Mouse (Mus musculus): Measurements from ENCODE around the gene Cers3. TPM values are rescaled to one million over a fixed set of nuclear protein-coding genes. Genes with fewer than 3 reads are reported as not detected.

Gene Cers3
- total and polyA plus RNA-seq, 2 experiments from 2014 or later = 0.37 to 0.53 TPM

- Histone ChIP-seq H3K36me3 (ENCODE audit: insufficient read depth, low read length) (no peaks in the 10 kb centered on the region), H3K4me1 (ENCODE audit: insufficient read depth, low read length) (no peaks in the 10 kb centered on the region), H3K9ac (replicated peaks; ENCODE audit: low read length) (no peak overlapping the region), H3K4me3 (ENCODE audit: low read length) (no peak overlapping the region), H3K4me2 (ENCODE audit: low read depth, low read length) (no peak overlapping the region), H3K27ac (no peak overlapping the region), H3K27me3 (ENCODE audit: insufficient read depth, low read length) (no peaks in the 10 kb centered on the region), H3K9me3 (ENCODE audit: low read length) (no peaks in the 10 kb centered on the region)
- WGBS = 79% methylated on average over 3 of the region's 3 CpGs
- TF ChIP-seq CTCF (IDR thresholded peaks at IDR 0.05; ENCODE audit: low read depth) = no peak
- ATAC-seq (no peak), DNase-seq (ENCODE audit: low spot score) (no peak)
These were observed 27.4 kb downstream of the Cers3 start for GRCm38 (mm10) chr7:66770706-66771105.

GRCm38 (mm10) chr7:66771252-66771651, 27.9 kb downstream of the Cers3 start:
- no peak for TF ChIP-seq CTCF (IDR thresholded peaks at IDR 0.05; ENCODE audit: low read depth)
- no peaks in the 10 kb centered on the region for H3K4me1 ChIP-seq (ENCODE audit: insufficient read depth, low read length)
- H3K4me2 ChIP-seq (ENCODE audit: low read depth, low read length) = no peak overlapping the region
- ATAC-seq (no peak), DNase-seq (ENCODE audit: low spot score) (no peak)
- 88% methylated on average over 6 of the region's 6 CpGs for WGBS
- no peak overlapping the region for H3K9ac ChIP-seq (replicated peaks; ENCODE audit: low read length)
- H3K4me3 ChIP-seq (ENCODE audit: low read length) = no peak overlapping the region
- H3K36me3 ChIP-seq (ENCODE audit: insufficient read depth, low read length) = no peaks in the 10 kb centered on the region
- no peaks in the 10 kb centered on the region for H3K27me3 ChIP-seq (ENCODE audit: insufficient read depth, low read length)
- no peaks in the 10 kb centered on the region for H3K9me3 ChIP-seq (ENCODE audit: low read length)
- H3K27ac ChIP-seq = no peak overlapping the region

- Histone ChIP-seq H3K9me3 (ENCODE audit: low read length) (no peaks in the 10 kb centered on the region), H3K27ac (no peak overlapping the region), H3K36me3 (ENCODE audit: insufficient read depth, low read length) (no peaks in the 10 kb centered on the region), H3K4me2 (ENCODE audit: low read depth, low read length) (no peak overlapping the region), H3K4me3 (ENCODE audit: low read length) (no peak overlapping the region), H3K4me1 (ENCODE audit: insufficient read depth, low read length) (no peaks in the 10 kb centered on the region), H3K9ac (replicated peaks; ENCODE audit: low read length) (no peak overlapping the region), H3K27me3 (ENCODE audit: insufficient read depth, low read length) (no peaks in the 10 kb centered on the region)
- 51% methylated on average over 2 of the region's 2 CpGs for WGBS
- no peak for DNase-seq (ENCODE audit: low spot score)
- ATAC-seq = no peak
- TF ChIP-seq CTCF (IDR thresholded peaks at IDR 0.05; ENCODE audit: low read depth) = no peak
These were observed 36.1 kb downstream of the Cers3 start for GRCm38 (mm10) chr7:66779411-66779810.

GRCm38 (mm10) chr7:66779944-66780942, 36.9 kb downstream of the Cers3 start:
- Histone ChIP-seq H3K27ac (no peak overlapping the region), H3K9me3 (ENCODE audit: low read length) (no peaks in the 10 kb centered on the region), H3K4me2 (ENCODE audit: low read depth, low read length) (no peak overlapping the region), H3K4me1 (ENCODE audit: insufficient read depth, low read length) (no peaks in the 10 kb centered on the region), H3K27me3 (ENCODE audit: insufficient read depth, low read length) (no peaks in the 10 kb centered on the region), H3K36me3 (ENCODE audit: insufficient read depth, low read length) (no peaks in the 10 kb centered on the region), H3K9ac (replicated peaks; ENCODE audit: low read length) (no peak overlapping the region), H3K4me3 (ENCODE audit: low read length) (no peak overlapping the region)
- no peak for TF ChIP-seq CTCF (IDR thresholded peaks at IDR 0.05; ENCODE audit: low read depth)
- DNase-seq (ENCODE audit: low spot score) (no peak), ATAC-seq (no peak)
- 75% methylated on average over 10 of the region's 10 CpGs for WGBS

GRCm38 (mm10) chr7:66786476-66786875, 43.2 kb downstream of the Cers3 start:
- H3K27me3 ChIP-seq (ENCODE audit: insufficient read depth, low read length) = no peaks in the 10 kb centered on the region
- no peaks in the 10 kb centered on the region for H3K36me3 ChIP-seq (ENCODE audit: insufficient read depth, low read length)
- no peaks in the 10 kb centered on the region for H3K9me3 ChIP-seq (ENCODE audit: low read length)
- WGBS = 77% methylated on average over 3 of the region's 3 CpGs
- no peaks in the 10 kb centered on the region for H3K4me1 ChIP-seq (ENCODE audit: insufficient read depth, low read length)
- ATAC-seq (no peak), DNase-seq (ENCODE audit: low spot score) (no peak)
- no peak for TF ChIP-seq CTCF (IDR thresholded peaks at IDR 0.05; ENCODE audit: low read depth)
- H3K27ac ChIP-seq = no peak overlapping the region
- H3K9ac ChIP-seq (replicated peaks; ENCODE audit: low read length) = no peak overlapping the region
- H3K4me2 ChIP-seq (ENCODE audit: low read depth, low read length) = no peak overlapping the region
- H3K4me3 ChIP-seq (ENCODE audit: low read length) = no peak overlapping the region

- Histone ChIP-seq H3K27me3 (ENCODE audit: insufficient read depth, low read length) (no peaks in the 10 kb centered on the region), H3K4me2 (ENCODE audit: low read depth, low read length) (no peak overlapping the region), H3K27ac (no peak overlapping the region), H3K4me1 (ENCODE audit: insufficient read depth, low read length) (no peaks in the 10 kb centered on the region), H3K36me3 (ENCODE audit: insufficient read depth, low read length) (no peaks in the 10 kb centered on the region), H3K9ac (replicated peaks; ENCODE audit: low read length) (no peak overlapping the region), H3K9me3 (ENCODE audit: low read length) (no peaks in the 10 kb centered on the region), H3K4me3 (ENCODE audit: low read length) (no peak overlapping the region)
- DNase-seq (ENCODE audit: low spot score) = no peak
- 89% methylated on average over 2 of the region's 2 CpGs for whole genome bisulfite sequencing
- TF ChIP-seq CTCF (IDR thresholded peaks at IDR 0.05; ENCODE audit: low read depth) = no peak
- ATAC-seq = no peak
These were observed 44.5 kb downstream of the Cers3 start for GRCm38 (mm10) chr7:66787816-66788215.

Measured in hindbrain, postnatal 0 days (tissue).